Mouse (Mus musculus) spleen, adult 2 months (tissue): ENCODE data around the gene Sigmar1. TPM values are rescaled to one million over a fixed set of nuclear protein-coding genes. Genes with fewer than 3 reads are reported as not detected.
"Not testable (repeated sequence)": the region's sequence is repeated elsewhere in the genome, so short reads cannot be mapped to it uniquely, and the experiment has no call there.

Experiments used
- DNase-seq, 2 experiments: peaks; one replicate each; pipeline versions ENCODE4 v3.0.0 to v3.0.0-alpha.2; 2012 to 2021; ENCODE audit warnings: low spot score in 2 of 2, low read depth in 1 of 2
- H3K27ac ChIP-seq: fragments of 200-500 bp; 2 replicates; pipeline ENCODE4 v1.5.1; 2012; ENCODE audit warnings: low read length, inconsistent platforms; ENCODE audit not compliant: insufficient read depth
- H3K27me3 ChIP-seq: fragments of 200-500 bp; 2 replicates; pipeline ENCODE4 v1.6.1; 2012; ENCODE audit warnings: mild to moderate bottlenecking, moderate library complexity, low read length, inconsistent platforms; ENCODE audit not compliant: control insufficient read depth, insufficient read depth
- H3K36me3 ChIP-seq: fragments of 200-500 bp; 2 replicates; pipeline ENCODE4 v1.6.1; 2012; ENCODE audit warnings: mild to moderate bottlenecking, low read length, inconsistent platforms; ENCODE audit not compliant: control insufficient read depth, insufficient read depth
- H3K4me1 ChIP-seq: fragments of 200-500 bp; 2 replicates; pipeline ENCODE4 v1.6.1; 2011; ENCODE audit warnings: inconsistent platforms; ENCODE audit not compliant: control insufficient read depth, insufficient read depth, insufficient read length
- H3K4me3 ChIP-seq: fragments of 200-500 bp; 2 replicates; pipeline ENCODE4 v1.5.1; 2011; ENCODE audit warnings: mild to moderate bottlenecking, inconsistent platforms; ENCODE audit not compliant: insufficient read depth, insufficient read length; ENCODE audit errors: extremely low read depth
- CTCF ChIP-seq: fragments of 200-500 bp; IDR thresholded peaks from 2 replicates; pipeline ENCODE4 v1.5.1; 2011; ENCODE audit warnings: mild to moderate bottlenecking, inconsistent platforms; ENCODE audit not compliant: insufficient read depth, insufficient read length, insufficient replicate concordance; ENCODE audit errors: extremely low read depth
- WGBS: fragments of 180-500 bp; shearing (Covaris S2); methylation state at CpG from one replicate; pipeline ENCODE4 v1.1.7; 2018; 5-methylcytosine and 5-hydroxymethylcytosine counted together
- polyA plus RNA-seq: library from polyadenylated mRNA; depleted of rRNA; stranded (reverse); fragments of >200 nt; gene quantifications from 2 replicates; pipeline ENCODE4 v1.2.3, GENCODE M21; 2012; rRNA removed

The Sigmar1 gene
- polyA plus RNA-seq, 1 experiment, result 48.3 TPM

GRCm38 (mm10) chr4:41696930-41697841 is 58.8 kb downstream of the Sigmar1 start, which contains the start of gene Cntfr:
TSS of gene Cntfr (minus strand) at chr4:41697089.
- DNase-seq, result peak in 1 of 2 experiments; percentile 68
- H3K27me3 ChIP-seq, H3K27ac ChIP-seq, H3K36me3 ChIP-seq, H3K4me1 ChIP-seq: not testable (repeated sequence)
- TF ChIP-seq CTCF, result peak; percentile 71
- WGBS, result 16% methylated on average over 34 of the region's 40 CpGs
- H3K4me3 ChIP-seq, result peak within 1 kb of the TSS; percentile 18; the same call in 1 of the 2 replicates

DNA sequence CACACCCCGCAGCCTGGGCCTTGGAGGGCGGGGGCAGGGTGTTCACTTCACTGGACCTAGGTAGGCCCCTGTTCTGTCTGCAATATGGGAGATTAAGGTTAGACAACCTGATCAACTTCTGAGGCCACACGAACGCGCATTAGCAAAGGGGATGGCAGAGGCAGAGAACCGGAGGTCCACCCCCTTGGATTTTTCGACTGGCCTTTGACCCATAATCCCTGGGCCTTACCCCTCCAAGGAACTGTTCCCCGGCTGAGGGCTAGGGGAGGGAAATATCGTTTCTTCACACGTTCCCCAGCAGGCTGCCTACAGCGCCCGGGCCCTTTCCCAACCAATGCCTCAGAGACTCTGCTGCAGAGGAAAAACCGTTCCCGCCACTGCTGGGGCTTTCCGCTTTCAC is 59.5 kb downstream of the Sigmar1 start:
- not testable (repeated sequence) for DNase-seq, H3K4me1 ChIP-seq, H3K4me3 ChIP-seq, H3K27ac ChIP-seq, H3K36me3 ChIP-seq, H3K27me3 ChIP-seq
- WGBS, result 9% methylated on average over 14 of the region's 15 CpGs

- WGBS, result 6% methylated on average over 20 of the region's 38 CpGs
- H3K36me3 ChIP-seq, H3K4me3 ChIP-seq, H3K4me1 ChIP-seq, H3K27me3 ChIP-seq, H3K27ac ChIP-seq, DNase-seq: not testable (repeated sequence)
Measured at GRCm38 (mm10) chr4:41695800-41696199, 60.2 kb downstream of the Sigmar1 start.

DNA sequence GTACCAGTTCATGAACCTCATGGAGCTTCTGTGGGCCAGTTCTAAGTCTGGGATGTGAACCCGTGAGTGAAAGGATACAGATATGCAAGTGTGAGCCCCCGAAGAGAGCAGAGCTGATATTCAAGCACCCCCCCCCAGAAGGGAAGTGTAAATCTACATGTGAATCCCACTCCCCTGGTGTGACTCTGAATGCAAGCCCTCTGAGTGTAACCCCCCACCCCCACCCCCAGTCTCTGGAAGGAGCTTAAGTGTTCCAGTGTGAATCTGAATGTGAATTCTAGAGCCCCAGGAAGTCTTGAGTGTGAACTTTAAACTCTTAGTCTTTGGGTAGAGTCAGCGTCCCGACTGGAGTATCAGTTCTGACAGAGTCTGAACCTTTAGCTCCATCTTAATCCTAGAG is 62.4 kb downstream of the Sigmar1 start:
- H3K36me3 ChIP-seq, H3K4me3 ChIP-seq, H3K27me3 ChIP-seq, H3K4me1 ChIP-seq, DNase-seq, H3K27ac ChIP-seq: not testable (repeated sequence)
- WGBS, result 15% methylated on average over 4 of the region's 4 CpGs

DNA sequence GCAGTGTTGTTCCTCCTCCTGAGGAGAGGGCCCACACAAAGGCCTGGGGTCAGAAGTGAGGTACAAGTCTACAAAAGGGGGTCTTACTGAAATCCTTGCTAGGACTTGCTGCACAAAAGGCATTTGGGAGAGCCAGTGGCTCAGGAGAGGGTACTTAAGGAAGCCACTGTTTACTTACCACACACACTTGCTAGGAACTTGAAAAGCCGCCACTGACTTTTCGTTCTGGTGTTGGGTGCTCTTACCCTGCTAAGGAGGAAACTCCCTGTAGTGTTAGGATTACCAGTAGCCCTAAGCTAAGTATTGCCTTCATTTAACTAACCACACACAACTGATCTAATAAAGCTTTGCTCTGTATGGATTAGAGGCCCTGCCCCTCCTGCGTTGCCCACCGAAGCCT is 65.9 kb downstream of the Sigmar1 start:
- H3K4me3 ChIP-seq, DNase-seq, H3K36me3 ChIP-seq, H3K27ac ChIP-seq, H3K4me1 ChIP-seq, H3K27me3 ChIP-seq: not testable (repeated sequence)
- no CpG with 5 or more reads among the region's 4 CpGs for WGBS

GRCm38 (mm10) chr4:41688562-41688961 is 67.4 kb downstream of the Sigmar1 start:
- not testable (repeated sequence) for H3K4me3 ChIP-seq, H3K4me1 ChIP-seq, DNase-seq, H3K36me3 ChIP-seq, H3K27ac ChIP-seq, H3K27me3 ChIP-seq
- WGBS, result 83% methylated on average over 1 of the region's 1 CpGs

Other genes starting within 250 kb of the Sigmar1 start
- gene 1110017D15Rik, start 238.8 kb downstream of the Sigmar1 start, polyA plus RNA-seq, result 0.15 and 0.16 TPM in 2 replicates
- 16.3 and 23.9 TPM in 2 replicates for gene Fam219a, start 186.6 kb downstream of the Sigmar1 start, polyA plus RNA-seq
- 0.25 and 0.95 TPM in 2 replicates for gene Dnaic1, start 186.4 kb downstream of the Sigmar1 start, polyA plus RNA-seq
- gene Enho, start 115.8 kb downstream of the Sigmar1 start, polyA plus RNA-seq, result 8.7 and 8.9 TPM in 2 replicates
- 8.1 and 9.3 TPM in 2 replicates for gene Cntfr, start 59.1 kb downstream of the Sigmar1 start, polyA plus RNA-seq
- gene Il11ra1, start 56.2 kb downstream of the Sigmar1 start, polyA plus RNA-seq, result 45.0 and 52.1 TPM in 2 replicates
- 32.8 and 46.9 TPM in 2 replicates for gene Rpp25l, start 42.6 kb downstream of the Sigmar1 start, polyA plus RNA-seq
- 25.4 and 25.5 TPM in 2 replicates for gene Dctn3, start 33.0 kb downstream of the Sigmar1 start, polyA plus RNA-seq
- gene Arid3c, start 25.0 kb downstream of the Sigmar1 start, polyA plus RNA-seq, result not detected in 2 replicates
- 67.1 and 91.0 TPM in 2 replicates for gene Galt, start 929 bp downstream of the Sigmar1 start, polyA plus RNA-seq
- 8.9 and 14.1 TPM in 2 replicates for gene Ccl27a, start 18.1 kb upstream of the Sigmar1 start, polyA plus RNA-seq
- 4.0 and 5.7 TPM in 2 replicates for gene Gm21541, start 147.5 kb upstream of the Sigmar1 start, polyA plus RNA-seq
- 0.86 and 4.2 TPM in 2 replicates for gene Gm20878, start 185.4 kb upstream of the Sigmar1 start, polyA plus RNA-seq
- 0.05 TPM in 1 of 2 replicates, not detected in the other for gene Fam205a4, start 209.9 kb upstream of the Sigmar1 start, polyA plus RNA-seq